Mouse (Mus musculus): ENCODE data around the gene Pus10. TPM values are rescaled to one million over a fixed set of nuclear protein-coding genes. Genes with fewer than 3 reads are reported as not detected.
"Not testable (repeated sequence)": the region's sequence is repeated elsewhere in the genome, so short reads cannot be mapped to it uniquely, and the experiment has no call there.

Gene Pus10
- polyA plus RNA-seq, 1 experiment from 2014 or later, result 18.4 TPM

DNA sequence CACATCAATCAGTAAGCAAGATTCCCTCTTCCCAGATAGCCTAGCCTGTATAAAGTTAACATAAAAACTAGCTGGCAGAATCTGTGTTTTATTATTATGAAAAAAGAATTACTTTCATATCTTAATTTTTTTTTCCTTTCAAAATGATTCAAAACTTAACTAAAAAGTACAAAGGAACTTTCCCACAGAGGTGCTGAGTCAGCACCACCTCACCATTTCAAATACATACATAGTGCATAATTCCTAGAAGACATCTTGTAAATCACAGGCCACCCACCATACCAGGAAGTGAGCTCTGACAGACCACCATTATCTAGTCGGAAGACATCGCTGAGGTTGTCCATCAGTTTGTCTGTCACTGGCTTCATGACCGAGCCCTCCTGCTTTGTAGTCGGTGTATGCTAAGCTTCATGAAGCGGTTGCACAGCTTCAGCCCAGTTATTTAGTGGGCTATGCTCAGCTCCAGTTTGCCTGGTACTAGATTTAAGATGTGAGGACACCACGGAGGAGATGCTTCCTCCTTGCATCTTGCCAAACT is 69.3 kb downstream of the Pus10 start:
- H3K4me2 ChIP-seq (replicated peaks), result no peak overlapping the region
- no peak overlapping the region for H3K4me3 ChIP-seq
- no peaks in the 10 kb centered on the region for H3K9me3 ChIP-seq
- ATAC-seq (ENCODE audit: low FRiP score, low read depth), result no peak
- H3K9ac ChIP-seq, result no peak overlapping the region
- H3K36me3 ChIP-seq, result peaks cover 19% of the 10 kb centered on the region; the same call in 1 of the 2 replicates
- H3K4me1 ChIP-seq, result no peaks in the 10 kb centered on the region
- H3K27me3 ChIP-seq (replicated peaks), result no peaks in the 10 kb centered on the region
- H3K27ac ChIP-seq, result no peak overlapping the region
- WGBS, result 89% methylated on average over 6 of the region's 6 CpGs

DNA sequence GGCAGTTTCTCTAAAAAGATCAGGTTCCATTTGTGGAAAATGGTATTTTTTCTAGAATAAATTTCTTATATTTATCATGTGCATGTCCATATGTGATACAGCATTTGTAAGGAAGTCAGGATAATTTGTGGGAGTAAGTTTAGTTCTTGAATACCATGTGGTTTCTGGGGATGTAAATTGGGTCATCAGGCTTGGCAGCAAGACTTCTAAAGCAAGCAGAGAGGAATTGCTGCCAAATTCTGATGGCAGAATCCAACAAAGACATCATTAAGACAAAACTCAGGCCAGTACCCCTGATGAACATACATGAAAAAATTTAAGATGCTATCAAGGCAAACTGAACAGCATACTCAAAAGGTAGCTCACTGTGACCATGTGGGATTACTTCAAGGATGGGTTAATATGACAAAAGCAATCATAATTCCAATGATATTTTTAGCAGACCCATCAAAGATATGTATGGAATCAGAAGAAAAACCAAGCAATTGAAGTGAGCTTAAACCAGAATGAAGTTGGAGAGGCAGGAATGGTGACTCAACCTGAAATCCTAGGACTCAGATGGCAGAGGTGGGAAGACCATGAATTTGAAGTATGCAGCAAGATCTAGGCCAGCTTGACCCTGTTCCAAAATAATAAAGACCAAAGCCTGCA is 70.5 kb downstream of the Pus10 start:
- Histone ChIP-seq H3K27ac (no peak overlapping the region), H3K27me3 (replicated peaks) (no peaks in the 10 kb centered on the region), H3K36me3 (peaks cover 15% of the 10 kb centered on the region; the same call in 1 of the 2 replicates), H3K4me1 (no peaks in the 10 kb centered on the region), H3K4me3 (no peak overlapping the region), H3K9me3 (no peaks in the 10 kb centered on the region), H3K9ac (no peak overlapping the region), H3K4me2 (replicated peaks) (no peak overlapping the region)
- ATAC-seq (ENCODE audit: low FRiP score, low read depth), result no peak

DNA sequence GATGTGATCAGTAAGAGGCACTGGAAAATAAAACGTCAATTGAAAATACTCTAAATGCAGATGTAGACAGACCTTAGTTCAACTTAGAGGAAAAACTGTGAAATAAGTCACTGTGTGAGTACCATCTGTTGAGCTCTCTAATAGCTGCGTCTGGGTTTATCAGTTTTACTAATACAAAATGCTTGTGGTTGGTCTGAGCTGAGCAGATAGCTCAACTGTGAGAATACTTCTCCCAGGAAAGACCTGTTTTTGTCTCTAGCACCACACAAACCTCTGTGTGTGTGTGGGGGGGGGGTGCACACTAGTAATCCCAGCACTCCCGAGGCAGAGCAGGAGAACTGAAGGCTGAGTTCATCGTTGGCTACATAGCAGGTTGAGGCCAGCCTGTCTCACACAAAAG is 75.4 kb downstream of the Pus10 start:
- no peak for ATAC-seq (ENCODE audit: low FRiP score, low read depth)
- no peaks in the 10 kb centered on the region for H3K27me3 ChIP-seq (replicated peaks)

DNA sequence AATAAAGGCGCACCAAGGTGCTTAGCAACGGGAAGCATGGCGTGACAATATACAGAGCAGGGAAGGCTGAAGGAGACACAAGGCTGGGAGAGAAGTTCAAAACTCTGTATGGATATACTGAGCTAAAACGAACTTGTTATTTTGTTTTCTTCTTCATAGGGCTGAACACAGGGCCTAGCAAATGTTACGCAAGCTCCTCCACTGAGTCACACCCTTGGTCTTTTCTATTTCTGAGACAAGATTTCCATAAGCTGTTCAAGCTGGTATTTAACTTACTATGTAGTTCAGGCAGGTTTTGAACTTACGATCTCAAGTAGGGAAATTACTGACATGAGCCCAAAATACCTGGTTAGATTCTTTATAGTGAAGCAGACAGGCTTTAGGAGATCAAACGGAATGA is 75.9 kb downstream of the Pus10 start:
- ATAC-seq (ENCODE audit: low FRiP score, low read depth), result no peak
- 94% methylated on average over 7 of the region's 7 CpGs for WGBS
- H3K36me3 ChIP-seq, result no peaks in the 10 kb centered on the region

More for the DNA sequence above, 75.4 kb downstream of the Pus10 start:
- no peaks in the 10 kb centered on the region for H3K36me3 ChIP-seq
- no peak overlapping the region for H3K9ac ChIP-seq
- no peaks in the 10 kb centered on the region for H3K4me1 ChIP-seq
- H3K4me2 ChIP-seq (replicated peaks), result no peak overlapping the region
- H3K9me3 ChIP-seq, result no peaks in the 10 kb centered on the region
- H3K27ac ChIP-seq, result no peak overlapping the region
- H3K4me3 ChIP-seq, result no peak overlapping the region
- WGBS, result 81% methylated on average over 4 of the region's 4 CpGs

DNA sequence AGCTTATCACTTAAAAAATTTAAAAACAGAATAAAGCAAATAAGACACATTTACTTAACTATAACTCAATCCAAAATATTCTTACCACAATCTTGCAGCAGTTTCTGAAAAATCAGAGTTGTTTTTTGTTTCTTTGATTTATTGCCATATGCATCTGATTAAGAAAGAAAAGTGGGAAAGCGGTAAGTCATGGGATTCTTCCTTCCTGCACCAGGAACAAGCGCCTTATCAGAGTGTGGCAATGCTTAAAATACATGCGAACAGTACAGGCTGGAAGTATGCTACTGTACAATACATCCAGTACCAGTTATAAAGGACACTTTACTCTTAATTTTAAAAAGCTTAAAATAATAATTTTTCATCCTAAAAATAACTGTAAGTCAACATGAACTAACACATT is 78.9 kb downstream of the Pus10 start:
- Histone ChIP-seq H3K9ac (no peak overlapping the region), H3K4me2 (replicated peaks) (no peak overlapping the region), H3K4me3 (no peak overlapping the region), H3K27ac (no peak overlapping the region), H3K27me3 (replicated peaks) (no peaks in the 10 kb centered on the region), H3K36me3 (no peaks in the 10 kb centered on the region), H3K4me1 (no peaks in the 10 kb centered on the region), H3K9me3 (no peaks in the 10 kb centered on the region)
- no peak for ATAC-seq (ENCODE audit: low FRiP score, low read depth)
- WGBS, result 95% methylated on average over 3 of the region's 3 CpGs

More for the DNA sequence above, 75.9 kb downstream of the Pus10 start:
- Histone ChIP-seq H3K27ac (no peak overlapping the region), H3K27me3 (replicated peaks) (no peaks in the 10 kb centered on the region), H3K4me1 (no peaks in the 10 kb centered on the region), H3K4me2 (replicated peaks) (no peak overlapping the region), H3K9me3 (no peaks in the 10 kb centered on the region), H3K4me3 (no peak overlapping the region), H3K9ac (no peak overlapping the region)

DNA sequence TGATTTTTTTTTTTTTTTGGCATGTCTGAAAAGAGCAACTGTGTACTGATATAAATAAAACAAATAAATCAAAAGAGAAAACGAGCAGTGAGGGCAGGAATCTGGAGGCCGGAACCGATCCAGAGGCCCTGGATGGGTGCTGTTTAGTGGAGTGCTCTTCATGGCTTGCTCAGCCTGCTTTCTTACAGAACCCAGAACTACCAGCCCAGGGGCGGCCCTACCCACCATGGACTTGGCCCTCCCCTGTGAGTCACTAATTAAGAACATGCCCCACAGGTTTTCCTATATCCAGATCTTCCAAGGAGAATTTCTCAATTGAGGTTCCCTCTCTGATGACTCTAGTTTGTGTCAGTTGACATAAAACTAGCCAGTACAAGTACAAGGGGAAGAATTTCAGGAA is 80.6 kb downstream of the Pus10 start:
- 90% methylated on average over 4 of the region's 4 CpGs for WGBS
- Histone ChIP-seq H3K36me3 (no peaks in the 10 kb centered on the region), H3K27me3 (replicated peaks) (no peaks in the 10 kb centered on the region)

DNA sequence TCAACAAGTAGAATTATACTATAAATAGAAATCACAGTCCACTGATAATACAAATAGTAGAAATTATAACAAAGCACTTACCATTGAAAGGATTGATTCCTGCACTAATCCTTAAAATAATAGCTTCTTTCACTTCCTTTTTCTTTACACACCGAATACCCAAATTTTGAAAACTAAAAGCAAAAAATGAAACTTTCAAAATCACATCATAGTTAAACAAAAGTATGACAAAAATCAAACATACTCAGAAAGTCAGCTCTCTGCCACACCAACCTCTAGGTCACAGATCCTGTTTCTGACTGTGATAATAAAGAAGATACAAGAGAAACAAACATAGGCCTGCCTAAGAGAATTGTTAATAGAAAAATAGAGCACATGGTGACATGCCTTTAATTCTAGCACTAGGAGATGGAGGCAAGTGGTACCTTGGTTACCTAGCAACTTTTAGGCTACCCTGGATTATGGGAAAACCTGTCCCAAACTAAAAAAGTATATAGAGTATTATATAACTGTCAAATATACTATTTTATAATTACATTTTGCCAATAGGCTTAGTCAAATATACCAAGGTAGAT is 87.7 kb downstream of the Pus10 start:
- no peaks in the 10 kb centered on the region for H3K36me3 ChIP-seq
- no peak overlapping the region for H3K4me3 ChIP-seq
- WGBS, result 95% methylated on average over 1 of the region's 1 CpGs
- no peak for ATAC-seq (ENCODE audit: low FRiP score, low read depth)
- no peak overlapping the region for H3K9ac ChIP-seq
- H3K27ac ChIP-seq, result no peak overlapping the region
- no peaks in the 10 kb centered on the region for H3K9me3 ChIP-seq
- H3K27me3 ChIP-seq (replicated peaks), result no peaks in the 10 kb centered on the region
- H3K4me2 ChIP-seq (replicated peaks), result no peak overlapping the region
- H3K4me1 ChIP-seq, result no peaks in the 10 kb centered on the region

More for the DNA sequence above, 80.6 kb downstream of the Pus10 start:
- no peaks in the 10 kb centered on the region for H3K9me3 ChIP-seq
- H3K4me2 ChIP-seq (replicated peaks), result no peak overlapping the region
- H3K4me3 ChIP-seq, result no peak overlapping the region
- ATAC-seq (ENCODE audit: low FRiP score, low read depth), result no peak
- no peak overlapping the region for H3K27ac ChIP-seq
- H3K9ac ChIP-seq, result no peak overlapping the region
- no peaks in the 10 kb centered on the region for H3K4me1 ChIP-seq

DNA sequence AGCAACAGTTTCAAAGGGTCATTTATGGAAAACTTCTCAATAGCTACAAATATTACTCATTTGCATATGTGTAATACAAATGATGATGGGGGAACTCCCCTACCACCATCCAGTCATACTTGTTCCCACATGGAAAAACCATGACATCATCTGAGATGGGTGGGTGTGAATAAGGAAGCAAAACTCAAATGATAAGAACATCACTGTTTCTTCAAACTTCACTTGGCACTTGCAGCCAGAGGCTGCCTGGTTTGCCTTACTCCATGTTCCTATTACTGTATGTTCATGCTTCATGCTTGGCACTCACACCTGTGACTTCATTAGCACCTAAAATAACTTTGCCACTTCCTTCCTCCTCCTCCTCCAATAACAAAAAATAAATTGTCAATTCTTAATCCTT is 88.9 kb downstream of the Pus10 start:
- H3K9me3 ChIP-seq, result no peaks in the 10 kb centered on the region
- no peaks in the 10 kb centered on the region for H3K27me3 ChIP-seq (replicated peaks)
- no peak overlapping the region for H3K9ac ChIP-seq
- no peak overlapping the region for H3K27ac ChIP-seq
- no peak overlapping the region for H3K4me3 ChIP-seq
- H3K36me3 ChIP-seq, result no peaks in the 10 kb centered on the region
- H3K4me2 ChIP-seq (replicated peaks), result no peak overlapping the region
- no peaks in the 10 kb centered on the region for H3K4me1 ChIP-seq
- ATAC-seq (ENCODE audit: low FRiP score, low read depth), result no peak

DNA sequence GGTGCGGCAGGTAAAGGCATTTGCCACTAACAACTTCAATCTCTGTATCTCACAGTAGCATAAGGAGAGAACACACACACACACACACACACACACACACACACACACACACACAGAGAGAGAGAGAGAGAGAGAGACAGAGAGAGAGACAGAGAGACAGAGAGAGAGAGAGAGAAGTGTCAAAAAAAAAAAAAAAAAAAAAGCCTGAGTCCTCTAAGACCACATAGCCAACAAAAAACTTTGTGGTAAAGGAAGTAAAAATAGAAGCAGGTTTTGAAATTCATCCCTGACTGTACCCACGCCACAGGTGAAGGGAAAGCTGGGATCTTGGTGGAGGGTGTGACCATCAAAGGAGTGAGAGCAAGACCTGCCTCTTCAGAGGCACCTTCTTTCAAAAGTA is 92.7 kb downstream of the Pus10 start:
- Histone ChIP-seq H3K9ac (no peak overlapping the region), H3K27ac (no peak overlapping the region), H3K4me2 (replicated peaks) (no peak overlapping the region), H3K4me3 (no peak overlapping the region), H3K36me3 (no peaks in the 10 kb centered on the region), H3K4me1 (no peaks in the 10 kb centered on the region), H3K27me3 (replicated peaks) (no peaks in the 10 kb centered on the region), H3K9me3 (no peaks in the 10 kb centered on the region)
- ATAC-seq (ENCODE audit: low FRiP score, low read depth), result no peak
- 80% methylated on average over 2 of the region's 2 CpGs for WGBS

DNA sequence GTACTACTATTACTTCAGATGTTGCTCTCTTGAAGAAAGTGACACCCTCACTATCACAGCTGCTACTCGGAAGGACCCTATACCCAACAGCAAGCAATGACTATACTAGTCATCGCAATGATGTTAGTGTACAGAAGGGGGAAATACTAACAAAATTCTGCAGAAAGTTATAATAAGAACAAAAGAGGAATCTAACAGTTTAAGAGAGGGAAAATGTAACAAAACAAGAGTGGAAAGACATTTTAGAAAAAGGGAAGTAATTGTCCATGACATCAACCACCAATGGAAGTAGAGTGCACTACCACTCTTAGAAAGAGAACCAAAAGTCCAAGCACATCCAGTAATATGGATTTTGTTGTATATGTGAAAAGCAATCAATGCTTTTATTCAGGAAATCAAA is 97.2 kb downstream of the Pus10 start:
- Histone ChIP-seq H3K27ac (no peak overlapping the region), H3K4me2 (replicated peaks) (no peak overlapping the region), H3K9me3 (no peaks in the 10 kb centered on the region), H3K4me3 (no peak overlapping the region), H3K9ac (no peak overlapping the region), H3K4me1 (no peaks in the 10 kb centered on the region), H3K27me3 (replicated peaks) (no peaks in the 10 kb centered on the region), H3K36me3 (no peaks in the 10 kb centered on the region)
- WGBS, result 83% methylated on average over 2 of the region's 2 CpGs
- no peak for ATAC-seq (ENCODE audit: low FRiP score, low read depth)

DNA sequence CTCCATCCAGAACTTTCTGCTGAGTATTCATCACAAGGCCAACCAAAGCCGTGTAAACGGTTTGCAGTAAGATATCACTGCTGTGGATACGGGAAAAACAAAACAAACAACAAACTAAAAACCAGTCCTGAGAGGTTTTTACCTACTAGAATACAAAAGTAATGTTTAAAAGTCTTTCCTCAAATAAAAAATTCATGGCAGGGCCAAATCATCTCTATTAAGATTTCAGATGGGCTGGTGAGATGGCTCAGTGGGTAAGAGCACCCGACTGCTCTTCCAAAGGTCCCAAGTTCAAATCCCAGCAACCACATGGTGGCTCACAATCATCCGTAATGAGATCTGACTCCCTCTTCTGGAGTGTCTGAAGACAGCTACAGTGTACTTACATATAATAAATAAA is 101.9 kb downstream of the Pus10 start:
- H3K27ac ChIP-seq; H3K9me3 ChIP-seq; H3K36me3 ChIP-seq; H3K4me3 ChIP-seq; H3K4me1 ChIP-seq; H3K27me3 ChIP-seq (replicated peaks); ATAC-seq (ENCODE audit: low FRiP score, low read depth); H3K9ac ChIP-seq; H3K4me2 ChIP-seq (replicated peaks): not testable (repeated sequence)
- 90% methylated on average over 5 of the region's 5 CpGs for WGBS

DNA sequence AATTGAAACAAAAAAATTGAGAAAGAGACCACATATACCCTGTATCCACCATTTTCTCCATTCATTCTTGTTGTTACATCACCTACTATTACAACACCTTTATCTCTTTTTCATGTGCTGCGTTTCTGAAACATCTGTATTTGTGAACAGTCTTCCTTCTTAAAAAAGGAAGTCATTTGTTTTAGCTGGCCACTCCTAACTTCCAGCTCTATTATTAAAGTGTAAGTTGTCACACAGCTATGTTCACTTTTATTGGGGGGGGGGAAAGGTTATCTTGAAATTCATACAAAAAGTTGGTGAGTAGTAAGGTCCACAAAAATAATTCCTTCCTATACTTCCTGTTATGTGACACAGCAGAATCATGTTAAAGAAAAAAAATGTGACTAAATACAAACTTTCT is 102.5 kb downstream of the Pus10 start:
- no peaks in the 10 kb centered on the region for H3K9me3 ChIP-seq
- no peaks in the 10 kb centered on the region for H3K4me1 ChIP-seq
- no peak overlapping the region for H3K4me3 ChIP-seq
- no peak overlapping the region for H3K9ac ChIP-seq
- no peak overlapping the region for H3K4me2 ChIP-seq (replicated peaks)
- no peak for ATAC-seq (ENCODE audit: low FRiP score, low read depth)
- H3K27ac ChIP-seq, result no peak overlapping the region
- no peaks in the 10 kb centered on the region for H3K36me3 ChIP-seq
- 78% methylated on average over 1 of the region's 1 CpGs for WGBS
- no peaks in the 10 kb centered on the region for H3K27me3 ChIP-seq (replicated peaks)

DNA sequence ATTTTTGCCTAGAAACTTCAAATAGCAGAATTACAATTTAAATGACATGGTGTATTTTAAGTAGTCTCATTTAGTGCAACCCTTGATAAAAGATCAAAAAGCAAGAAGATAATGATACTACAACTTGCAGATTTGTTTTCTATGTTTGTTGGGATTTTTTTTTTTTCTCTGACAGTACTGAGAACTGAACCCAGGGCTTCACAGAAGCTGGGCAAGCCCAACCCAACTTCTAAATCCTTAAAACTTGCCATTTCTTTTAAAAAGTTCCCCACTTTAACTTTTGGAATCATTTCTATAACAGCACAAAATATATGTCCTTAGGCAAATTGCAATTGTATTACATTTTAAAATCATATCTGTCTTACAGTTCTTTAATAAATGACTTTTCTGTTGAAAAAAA is 103.6 kb downstream of the Pus10 start:
- no peak overlapping the region for H3K27ac ChIP-seq
- no peak overlapping the region for H3K4me2 ChIP-seq (replicated peaks)
- no peak overlapping the region for H3K4me3 ChIP-seq
- H3K9me3 ChIP-seq, result no peaks in the 10 kb centered on the region
- H3K9ac ChIP-seq, result no peak overlapping the region
- no peaks in the 10 kb centered on the region for H3K36me3 ChIP-seq
- no peak for ATAC-seq (ENCODE audit: low FRiP score, low read depth)
- no peaks in the 10 kb centered on the region for H3K27me3 ChIP-seq (replicated peaks)
- no peaks in the 10 kb centered on the region for H3K4me1 ChIP-seq
